Mouse (Mus musculus): ENCODE measurements around the gene Vapa. TPM values are rescaled to one million over a fixed set of nuclear protein-coding genes. Genes with fewer than 3 reads are reported as not detected.
A peak's percentile ranks its signal among the peaks of the same experiment; 100 is the strongest.
"Not testable (repeated sequence)": the region's sequence is repeated elsewhere in the genome, so short reads cannot be mapped to it uniquely, and the experiment has no call there.

The Vapa gene
- polyA plus RNA-seq, 1 experiment from 2014 or later, result 172 TPM

DNA sequence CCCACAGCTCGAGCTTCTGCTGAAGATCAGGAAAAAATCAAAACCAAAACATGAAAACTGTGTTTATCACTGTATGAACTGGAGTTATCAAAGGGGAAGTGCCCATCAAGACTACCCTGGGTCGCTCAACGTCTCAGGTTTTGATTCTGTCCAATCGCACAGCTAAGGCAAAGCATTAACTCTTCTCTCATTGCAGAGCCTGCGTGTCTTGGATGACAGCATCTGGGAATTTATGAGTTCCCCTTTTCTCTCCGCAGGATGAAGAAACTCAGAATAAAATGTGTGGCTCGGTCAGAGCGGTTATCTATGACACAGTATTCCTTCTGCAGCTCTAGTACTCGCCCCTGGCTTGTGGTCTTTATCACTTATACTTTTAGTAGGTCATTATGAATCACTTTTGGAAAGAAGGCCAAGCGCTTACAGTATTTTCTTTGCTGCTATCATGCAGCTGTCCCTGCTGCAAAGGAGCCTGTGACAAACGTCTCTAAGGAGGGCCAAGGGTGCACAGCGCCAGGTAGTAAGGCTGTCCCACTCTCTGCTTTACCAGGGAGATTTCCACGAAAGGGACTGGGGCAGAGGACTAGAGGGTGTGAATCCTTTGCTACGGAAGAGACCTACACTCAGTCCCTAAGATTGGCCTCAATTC, 22.5 kb upstream of the Vapa start:
- Histone ChIP-seq H3K36me3 (ENCODE audit: control insufficient read depth, insufficient read depth, low read length) (no peaks in the 10 kb centered on the region), H3K9me3 (replicated peaks; ENCODE audit: control insufficient read depth, low read length) (no peaks in the 10 kb centered on the region), H3K9ac (ENCODE audit: low read depth, low read length) (no peak overlapping the region), H3K4me1 (ENCODE audit: control insufficient read depth, insufficient read depth, low read length) (0 out of 2 replicates have a peak, but pooled peaks cover 2% of the 10 kb centered on the region), H3K27me3 (ENCODE audit: control insufficient read depth, insufficient read depth, low read length) (no peaks in the 10 kb centered on the region), H3K27ac (ENCODE audit: low read depth, low read length) (no peak overlapping the region), H3K4me2 (no peak overlapping the region), H3K4me3 (ENCODE audit: low read depth, low read length) (no peak overlapping the region)
- no peak for ATAC-seq (replicated peaks; ENCODE audit: insufficient number of reproducible peaks, low FRiP score, low TSS enrichment)
- WGBS (ENCODE audit: insufficient replicate concordance), result 61% methylated on average over 14 of the region's 14 CpGs

- H3K4me1 ChIP-seq (ENCODE audit: control insufficient read depth, insufficient read depth, low read length), result no peaks in the 10 kb centered on the region
- no peak overlapping the region for H3K4me2 ChIP-seq
- no peak for ATAC-seq (replicated peaks; ENCODE audit: insufficient number of reproducible peaks, low FRiP score, low TSS enrichment)
- H3K36me3 ChIP-seq (ENCODE audit: control insufficient read depth, insufficient read depth, low read length), result no peaks in the 10 kb centered on the region
- H3K9me3 ChIP-seq (replicated peaks; ENCODE audit: control insufficient read depth, low read length), result no peaks in the 10 kb centered on the region
- 72% methylated on average over 6 of the region's 6 CpGs for WGBS (ENCODE audit: insufficient replicate concordance)
- no peaks in the 10 kb centered on the region for H3K27me3 ChIP-seq (ENCODE audit: control insufficient read depth, insufficient read depth, low read length)
- no peak overlapping the region for H3K9ac ChIP-seq (ENCODE audit: low read depth, low read length)
- no peak overlapping the region for H3K4me3 ChIP-seq (ENCODE audit: low read depth, low read length)
- H3K27ac ChIP-seq (ENCODE audit: low read depth, low read length), result no peak overlapping the region
Measured at GRCm38 (mm10) chr17:65629943-65630342, 16.6 kb upstream of the Vapa start.

- not testable (repeated sequence) for H3K36me3 ChIP-seq (ENCODE audit: control insufficient read depth, insufficient read depth, low read length); H3K9ac ChIP-seq (ENCODE audit: low read depth, low read length); ATAC-seq (replicated peaks; ENCODE audit: insufficient number of reproducible peaks, low FRiP score, low TSS enrichment); H3K9me3 ChIP-seq (replicated peaks; ENCODE audit: control insufficient read depth, low read length); H3K4me2 ChIP-seq; H3K27me3 ChIP-seq (ENCODE audit: control insufficient read depth, insufficient read depth, low read length); H3K27ac ChIP-seq (ENCODE audit: low read depth, low read length); H3K4me1 ChIP-seq (ENCODE audit: control insufficient read depth, insufficient read depth, low read length); H3K4me3 ChIP-seq (ENCODE audit: low read depth, low read length)
- WGBS (ENCODE audit: insufficient replicate concordance), result 56% methylated on average over 13 of the region's 13 CpGs
Measured at GRCm38 (mm10) chr17:65628823-65629532, 15.6 kb upstream of the Vapa start.

GRCm38 (mm10) chr17:65626301-65626700, 12.9 kb upstream of the Vapa start:
- 87% methylated on average over 6 of the region's 6 CpGs for WGBS (ENCODE audit: insufficient replicate concordance)
- ATAC-seq (replicated peaks; ENCODE audit: insufficient number of reproducible peaks, low FRiP score, low TSS enrichment), result no peak
- no peak overlapping the region for H3K4me2 ChIP-seq
- no peaks in the 10 kb centered on the region for H3K36me3 ChIP-seq (ENCODE audit: control insufficient read depth, insufficient read depth, low read length)
- H3K4me3 ChIP-seq (ENCODE audit: low read depth, low read length), result no peak overlapping the region
- H3K27ac ChIP-seq (ENCODE audit: low read depth, low read length), result no peak overlapping the region
- H3K9ac ChIP-seq (ENCODE audit: low read depth, low read length), result no peak overlapping the region
- no peaks in the 10 kb centered on the region for H3K4me1 ChIP-seq (ENCODE audit: control insufficient read depth, insufficient read depth, low read length)
- no peaks in the 10 kb centered on the region for H3K27me3 ChIP-seq (ENCODE audit: control insufficient read depth, insufficient read depth, low read length)
- no peaks in the 10 kb centered on the region for H3K9me3 ChIP-seq (replicated peaks; ENCODE audit: control insufficient read depth, low read length)

DNA sequence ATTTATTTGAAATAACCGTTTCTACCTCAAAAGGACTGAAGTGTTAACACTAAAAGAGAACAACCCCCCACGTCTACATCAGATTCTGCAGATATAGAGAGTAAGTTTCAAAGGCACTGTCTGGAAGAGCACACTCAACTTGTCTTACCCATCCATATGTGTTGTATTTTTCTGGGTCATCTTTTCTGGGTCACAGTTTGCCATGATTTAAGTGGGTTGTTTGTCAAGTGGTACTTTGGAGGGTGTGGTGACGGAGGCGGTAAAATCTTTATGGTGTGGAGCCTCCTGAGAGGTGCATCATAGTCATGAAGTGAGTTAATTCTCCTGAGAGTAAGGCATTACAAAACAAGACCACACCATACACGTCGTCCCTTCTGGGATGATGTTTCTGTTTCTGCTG, 12.2 kb upstream of the Vapa start:
- 78% methylated on average over 6 of the region's 6 CpGs for WGBS (ENCODE audit: insufficient replicate concordance)
- Histone ChIP-seq H3K27ac (ENCODE audit: low read depth, low read length) (no peak overlapping the region), H3K4me1 (ENCODE audit: control insufficient read depth, insufficient read depth, low read length) (no peaks in the 10 kb centered on the region), H3K9me3 (replicated peaks; ENCODE audit: control insufficient read depth, low read length) (no peaks in the 10 kb centered on the region), H3K4me3 (ENCODE audit: low read depth, low read length) (no peak overlapping the region), H3K27me3 (ENCODE audit: control insufficient read depth, insufficient read depth, low read length) (no peaks in the 10 kb centered on the region), H3K9ac (ENCODE audit: low read depth, low read length) (no peak overlapping the region), H3K36me3 (ENCODE audit: control insufficient read depth, insufficient read depth, low read length) (no peaks in the 10 kb centered on the region), H3K4me2 (no peak overlapping the region)
- ATAC-seq (replicated peaks; ENCODE audit: insufficient number of reproducible peaks, low FRiP score, low TSS enrichment), result no peak

GRCm38 (mm10) chr17:65623130-65623529, 9.8 kb upstream of the Vapa start:
- H3K9ac ChIP-seq (ENCODE audit: low read depth, low read length), result no peak overlapping the region
- H3K36me3 ChIP-seq (ENCODE audit: control insufficient read depth, insufficient read depth, low read length), result no peaks in the 10 kb centered on the region
- no peak overlapping the region for H3K4me2 ChIP-seq
- no peak overlapping the region for H3K27ac ChIP-seq (ENCODE audit: low read depth, low read length)
- H3K4me1 ChIP-seq (ENCODE audit: control insufficient read depth, insufficient read depth, low read length), result no peaks in the 10 kb centered on the region
- H3K9me3 ChIP-seq (replicated peaks; ENCODE audit: control insufficient read depth, low read length), result no peaks in the 10 kb centered on the region
- ATAC-seq (replicated peaks; ENCODE audit: insufficient number of reproducible peaks, low FRiP score, low TSS enrichment), result no peak
- H3K27me3 ChIP-seq (ENCODE audit: control insufficient read depth, insufficient read depth, low read length), result no peaks in the 10 kb centered on the region
- H3K4me3 ChIP-seq (ENCODE audit: low read depth, low read length), result no peak overlapping the region

GRCm38 (mm10) chr17:65618431-65618830, 5.1 kb upstream of the Vapa start:
- H3K9ac ChIP-seq (ENCODE audit: low read depth, low read length), result no peak overlapping the region
- no peak overlapping the region for H3K4me3 ChIP-seq (ENCODE audit: low read depth, low read length)
- H3K27me3 ChIP-seq (ENCODE audit: control insufficient read depth, insufficient read depth, low read length), result no peaks in the 10 kb centered on the region
- H3K4me2 ChIP-seq, result no peak overlapping the region
- no peak for ATAC-seq (replicated peaks; ENCODE audit: insufficient number of reproducible peaks, low FRiP score, low TSS enrichment)
- H3K9me3 ChIP-seq (replicated peaks; ENCODE audit: control insufficient read depth, low read length), result no peaks in the 10 kb centered on the region
- H3K4me1 ChIP-seq (ENCODE audit: control insufficient read depth, insufficient read depth, low read length), result no peaks in the 10 kb centered on the region
- 95% methylated on average over 2 of the region's 2 CpGs for WGBS (ENCODE audit: insufficient replicate concordance)
- H3K27ac ChIP-seq (ENCODE audit: low read depth, low read length), result no peak overlapping the region
- no peaks in the 10 kb centered on the region for H3K36me3 ChIP-seq (ENCODE audit: control insufficient read depth, insufficient read depth, low read length)

DNA sequence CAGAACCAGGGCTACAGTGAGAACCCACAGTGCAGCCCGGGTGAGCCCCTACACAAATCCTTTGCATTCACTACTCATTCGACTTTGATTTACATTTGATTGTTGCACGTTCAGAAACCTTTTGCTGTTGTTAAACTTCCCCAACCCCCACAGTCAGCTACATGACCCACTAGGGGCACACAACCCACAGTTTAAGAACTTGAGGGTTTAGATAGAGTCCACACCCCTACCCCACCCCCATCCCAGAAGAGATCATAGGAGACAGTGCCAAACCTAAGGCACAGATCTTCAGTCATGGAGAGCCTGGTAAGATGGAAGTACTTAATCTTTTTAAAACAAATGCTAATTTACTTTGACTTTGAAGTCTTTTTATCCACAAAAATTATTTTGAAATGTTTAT, 2.3 kb upstream of the Vapa start:
- Histone ChIP-seq H3K9me3 (replicated peaks; ENCODE audit: control insufficient read depth, low read length) (no peaks in the 10 kb centered on the region), H3K4me2 (no peak overlapping the region), H3K27ac (ENCODE audit: low read depth, low read length) (no peak overlapping the region), H3K4me3 (ENCODE audit: low read depth, low read length) (no peak overlapping the region), H3K9ac (ENCODE audit: low read depth, low read length) (no peak overlapping the region), H3K36me3 (ENCODE audit: control insufficient read depth, insufficient read depth, low read length) (no peaks in the 10 kb centered on the region), H3K4me1 (ENCODE audit: control insufficient read depth, insufficient read depth, low read length) (peaks cover 7% of the 10 kb centered on the region; the same call in 1 of the 2 replicates), H3K27me3 (ENCODE audit: control insufficient read depth, insufficient read depth, low read length) (no peaks in the 10 kb centered on the region)
- no peak for ATAC-seq (replicated peaks; ENCODE audit: insufficient number of reproducible peaks, low FRiP score, low TSS enrichment)
- 39% methylated on average over 3 of the region's 3 CpGs for WGBS (ENCODE audit: insufficient replicate concordance)

- no peaks in the 10 kb centered on the region for H3K27me3 ChIP-seq (ENCODE audit: control insufficient read depth, insufficient read depth, low read length)
- no peak for ATAC-seq (replicated peaks; ENCODE audit: insufficient number of reproducible peaks, low FRiP score, low TSS enrichment)
- WGBS (ENCODE audit: insufficient replicate concordance), result 3% methylated on average over 9 of the region's 9 CpGs
Measured at GRCm38 (mm10) chr17:65614431-65614830, 1.1 kb upstream of the Vapa start.

More at GRCm38 (mm10) chr17:65614431-65614830, 1.1 kb upstream of the Vapa start:
- Histone ChIP-seq H3K9me3 (replicated peaks; ENCODE audit: control insufficient read depth, low read length) (no peaks in the 10 kb centered on the region), H3K4me2 (peak overlapping the region; percentile 82), H3K27ac (ENCODE audit: low read depth, low read length) (peak overlapping the region; percentile 99), H3K36me3 (ENCODE audit: control insufficient read depth, insufficient read depth, low read length) (no peaks in the 10 kb centered on the region), H3K4me1 (ENCODE audit: control insufficient read depth, insufficient read depth, low read length) (peaks cover 15% of the 10 kb centered on the region), H3K9ac (ENCODE audit: low read depth, low read length) (peak overlapping the region; percentile 99), H3K4me3 (ENCODE audit: low read depth, low read length) (peak overlapping the region; percentile 99)

Measured in heart, embryonic 11.5 days (tissue).